Mouse (Mus musculus): ENCODE measurements around the gene Ythdf1. TPM values are rescaled to one million over a fixed set of nuclear protein-coding genes. Genes with fewer than 3 reads are reported as not detected.

The Ythdf1 gene
- polyA plus RNA-seq, 1 experiment, result 123 TPM

DNA sequence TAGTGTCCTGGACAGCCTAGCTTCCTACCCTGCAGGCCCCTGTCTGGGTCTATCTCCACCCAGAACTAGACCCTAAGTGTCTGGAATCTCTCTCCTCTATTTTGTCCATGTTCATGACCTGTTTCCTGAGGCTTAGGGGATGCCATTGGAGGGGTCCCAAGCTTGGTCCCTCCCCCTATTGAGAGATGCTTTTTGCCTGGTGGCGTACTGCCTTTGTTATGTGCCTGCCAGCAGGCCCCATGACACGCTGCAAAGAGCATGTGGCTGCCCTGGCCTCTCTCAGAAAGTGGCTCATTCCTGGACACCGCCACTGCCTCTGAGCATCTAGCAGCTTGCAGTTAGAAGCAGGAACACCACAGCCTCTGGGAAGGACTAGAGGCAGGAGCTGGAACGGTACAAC is 8.0 kb upstream of the Ythdf1 start, which contains the start of gene Birc7:
Gene Birc7 (plus strand): TSS at position 301 of the 400 bp plus-strand sequence.
- TF ChIP-seq GATA1 (IDR thresholded peaks at IDR 0.05; ENCODE audit: low read length), result no peak

DNA sequence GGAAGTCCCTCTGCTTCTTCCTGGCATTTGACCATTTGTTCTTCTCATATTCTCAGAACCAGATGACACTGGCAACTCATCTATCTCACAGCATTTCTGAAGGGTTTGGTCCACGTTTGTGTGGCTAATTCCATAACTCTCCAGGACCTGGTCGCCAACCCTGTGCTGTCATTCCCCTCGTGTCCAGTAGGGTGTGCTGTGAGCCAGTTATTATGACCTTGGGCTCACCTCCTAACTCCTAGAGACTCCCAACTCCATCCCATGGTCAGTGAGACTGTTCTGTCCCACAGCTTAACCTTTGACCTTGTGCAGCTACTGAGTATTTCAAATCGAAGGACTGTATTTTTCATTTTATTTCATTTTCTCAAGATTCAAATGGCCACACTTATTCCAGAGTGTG is 4.4 kb upstream of the Ythdf1 start:
- no peak for TF ChIP-seq GATA1 (IDR thresholded peaks at IDR 0.05; ENCODE audit: low read length)

DNA sequence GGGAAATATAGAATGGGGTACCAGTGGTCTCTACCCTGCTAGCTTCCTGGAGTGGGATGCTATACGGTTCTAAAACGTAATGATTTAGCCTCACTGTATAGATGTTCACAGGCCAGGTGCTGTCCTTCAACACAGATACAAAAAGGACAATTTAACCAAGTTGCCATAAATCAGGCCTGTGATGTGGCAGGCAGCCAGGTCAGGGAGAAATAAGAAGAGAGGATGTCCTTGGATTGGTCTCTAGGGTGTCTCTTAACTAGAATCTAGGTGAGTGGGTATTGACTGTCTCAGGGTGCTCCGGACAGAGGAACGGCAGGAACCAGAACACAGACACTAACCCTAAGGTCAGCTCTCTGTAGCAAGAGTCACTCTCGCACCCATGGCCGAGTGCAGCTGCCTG is 2.0 kb upstream of the Ythdf1 start:
- TF ChIP-seq GATA1 (IDR thresholded peaks at IDR 0.05; ENCODE audit: low read length), result no peak

DNA sequence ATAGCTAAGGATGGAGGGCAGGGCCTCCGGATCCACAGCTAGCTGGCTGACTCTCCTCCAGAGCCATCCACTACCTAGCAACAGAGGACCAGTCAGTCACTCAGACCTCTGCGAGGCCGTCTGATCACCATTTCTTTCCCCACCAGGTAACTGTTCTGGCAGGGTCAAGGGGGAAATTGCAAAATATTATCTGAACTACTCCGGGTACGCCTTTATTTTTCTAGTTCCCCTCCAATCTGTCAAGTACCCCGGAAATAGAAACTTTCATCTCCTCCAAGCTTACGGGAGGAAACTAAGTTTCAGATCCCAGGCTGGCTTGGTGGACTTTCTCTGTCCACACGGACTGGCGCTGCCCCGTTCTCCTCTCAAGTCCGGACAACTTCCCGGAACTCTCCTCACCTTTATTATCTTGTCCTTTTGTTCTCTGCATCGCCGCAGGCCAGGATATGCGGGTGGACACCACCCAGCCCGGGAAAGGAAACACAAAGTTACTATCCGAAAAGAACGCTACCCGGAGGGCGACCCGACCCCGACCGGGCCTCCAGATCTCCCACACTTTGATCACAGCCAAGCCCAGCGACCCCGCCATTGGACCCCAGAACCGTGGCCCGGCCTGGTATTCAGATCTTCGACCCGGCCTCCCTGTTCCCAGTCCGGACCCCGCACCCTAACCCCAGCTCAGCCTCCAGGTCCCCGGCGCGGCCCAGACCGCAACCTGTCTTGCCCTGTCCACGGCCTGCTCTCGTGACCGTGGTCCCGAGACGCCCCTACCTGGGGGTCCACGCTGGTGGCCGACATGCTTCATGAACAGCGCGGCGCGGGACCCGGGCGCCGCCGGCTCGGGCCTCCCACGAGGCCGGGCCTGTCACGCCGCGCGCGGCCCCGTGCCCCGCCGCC is 588 bp downstream of the Ythdf1 start:
- no peak for TF ChIP-seq GATA1 (IDR thresholded peaks at IDR 0.05; ENCODE audit: low read length)

DNA sequence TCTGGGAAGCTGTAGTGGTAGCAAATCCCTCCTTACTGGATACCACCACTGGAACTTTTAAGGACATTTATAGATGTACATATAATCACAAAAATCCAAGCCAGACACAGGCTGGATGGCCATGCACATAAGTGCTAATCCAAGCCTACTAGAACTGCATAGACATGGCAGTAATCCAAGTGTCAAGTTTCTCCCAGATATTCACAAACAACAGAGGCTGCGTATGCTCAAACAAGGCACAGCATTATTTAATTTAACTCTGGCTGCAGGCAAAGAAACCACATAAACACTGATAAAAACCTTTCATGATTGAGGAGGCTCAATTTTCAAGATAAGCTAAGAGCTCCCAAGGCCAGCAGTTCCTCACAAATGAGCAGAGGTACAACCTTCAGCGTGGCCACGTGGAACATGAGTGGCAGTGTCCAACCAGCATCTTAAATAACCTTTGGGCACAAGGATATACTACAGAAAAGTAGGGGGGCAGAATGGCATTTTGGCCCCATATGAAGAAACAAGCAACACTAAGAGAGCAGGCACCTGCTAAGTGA is 4.8 kb downstream of the Ythdf1 start:
- no peak for TF ChIP-seq GATA1 (IDR thresholded peaks at IDR 0.05; ENCODE audit: low read length)

DNA sequence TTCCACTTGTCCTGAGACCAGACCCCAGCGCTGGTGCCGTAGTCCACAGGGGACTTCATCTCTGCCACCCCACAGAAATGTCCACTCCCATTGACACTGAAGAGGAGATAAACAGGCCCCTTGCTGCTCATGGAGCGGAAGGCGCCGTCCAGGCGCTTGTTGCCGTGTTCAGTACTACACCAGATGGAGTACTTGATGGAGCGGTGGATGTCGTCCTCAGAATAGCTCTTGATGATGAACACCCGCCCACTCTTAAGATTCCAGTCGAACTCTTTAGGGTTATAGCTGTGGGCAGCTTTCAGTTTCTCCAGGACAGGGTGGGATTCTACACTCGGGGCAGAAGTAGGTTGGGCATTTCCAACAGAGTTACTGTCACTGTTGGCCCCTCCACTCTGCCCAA is 9.8 kb downstream of the Ythdf1 start:
- no peak for TF ChIP-seq GATA1 (IDR thresholded peaks at IDR 0.05; ENCODE audit: low read length)

DNA sequence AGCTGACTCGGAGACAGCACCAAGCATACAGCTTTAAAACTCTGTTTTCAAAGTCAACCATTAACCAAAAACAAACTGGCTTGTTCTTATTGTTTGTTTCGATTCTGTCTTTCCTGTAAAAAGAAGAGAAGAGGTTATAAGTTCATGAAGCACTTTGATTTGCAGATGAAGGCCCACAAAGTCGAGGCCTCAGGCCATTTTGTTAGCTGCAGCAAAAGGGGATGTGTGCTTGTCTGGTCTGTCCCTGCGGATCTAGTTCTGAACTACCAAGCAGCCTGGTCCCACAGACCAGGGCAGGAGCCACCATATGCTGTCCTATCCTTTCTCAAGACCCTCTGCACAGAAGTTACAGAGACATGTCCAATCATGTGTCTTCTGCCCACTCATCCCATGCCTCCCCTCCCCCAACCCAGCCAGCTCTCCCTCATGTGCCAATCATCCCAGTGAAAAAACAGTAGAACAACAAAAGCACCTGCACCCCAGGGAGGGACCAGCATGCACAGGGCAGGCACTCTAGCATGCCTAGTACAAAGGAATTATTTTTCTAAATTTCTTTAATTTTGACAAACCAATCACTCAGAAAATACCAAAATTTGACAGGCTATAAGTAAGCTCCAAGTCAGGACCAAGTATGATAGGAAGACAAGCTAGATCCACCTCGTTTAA is 15.1 kb downstream of the Ythdf1 start:
- TF ChIP-seq GATA1 (IDR thresholded peaks at IDR 0.05; ENCODE audit: low read length), result no peak

DNA sequence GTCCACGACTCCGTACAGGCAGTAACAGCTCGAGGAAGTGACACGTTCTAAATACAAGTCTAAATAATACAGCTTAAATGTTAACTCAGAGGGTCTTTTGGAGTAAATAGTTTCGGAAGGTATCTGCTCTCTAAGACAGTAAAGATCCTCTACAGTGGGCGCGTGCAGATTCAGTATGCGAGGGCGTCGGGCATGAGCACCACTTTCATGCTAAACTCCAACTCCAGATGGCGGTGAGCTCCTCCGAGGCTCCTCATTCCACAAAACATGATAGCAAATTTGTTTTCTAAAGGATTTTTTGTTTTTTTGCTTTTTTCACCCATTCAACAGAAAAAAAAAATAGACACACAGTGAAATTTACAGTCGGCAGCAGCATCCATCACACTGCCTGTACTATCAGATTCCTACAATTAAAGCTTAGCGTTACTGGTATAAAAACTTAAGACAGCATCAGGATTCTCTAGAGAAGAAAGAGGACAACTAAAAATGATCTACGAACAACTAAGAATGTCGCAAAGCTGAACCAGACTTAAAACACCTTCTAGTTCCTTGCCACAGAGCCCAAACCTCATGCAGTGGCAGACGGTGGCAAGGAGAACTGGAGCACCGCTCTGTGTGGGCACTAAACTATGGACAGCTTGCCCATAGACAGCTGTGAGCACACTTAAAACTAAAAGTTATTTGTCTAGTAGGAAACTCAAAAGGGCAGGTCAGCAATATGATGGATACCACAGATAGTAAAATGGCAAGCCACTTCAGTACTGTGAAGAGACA is 16.1 kb downstream of the Ythdf1 start:
- TF ChIP-seq GATA1 (IDR thresholded peaks at IDR 0.05; ENCODE audit: low read length), result no peak

DNA sequence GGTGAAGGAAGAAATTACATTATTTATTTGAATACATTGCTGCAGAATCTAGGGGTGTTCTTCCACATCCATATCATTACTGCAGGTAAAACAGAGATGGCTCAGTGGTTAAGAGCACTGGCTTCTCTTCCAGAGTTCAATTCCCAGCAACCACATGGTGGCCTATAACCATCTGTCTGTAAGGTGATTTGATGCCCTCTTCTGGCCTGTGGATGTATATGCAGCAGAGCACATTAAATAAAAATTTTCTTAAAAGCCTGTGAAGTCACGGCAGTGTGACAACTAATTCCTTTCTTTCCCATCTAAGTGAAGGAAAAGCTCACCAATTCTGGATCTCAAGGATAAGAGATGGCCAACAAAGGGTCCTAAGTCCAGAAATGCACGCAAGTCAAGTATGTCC is 18.7 kb downstream of the Ythdf1 start:
- TF ChIP-seq GATA1 (IDR thresholded peaks at IDR 0.05; ENCODE audit: low read length), result no peak

DNA sequence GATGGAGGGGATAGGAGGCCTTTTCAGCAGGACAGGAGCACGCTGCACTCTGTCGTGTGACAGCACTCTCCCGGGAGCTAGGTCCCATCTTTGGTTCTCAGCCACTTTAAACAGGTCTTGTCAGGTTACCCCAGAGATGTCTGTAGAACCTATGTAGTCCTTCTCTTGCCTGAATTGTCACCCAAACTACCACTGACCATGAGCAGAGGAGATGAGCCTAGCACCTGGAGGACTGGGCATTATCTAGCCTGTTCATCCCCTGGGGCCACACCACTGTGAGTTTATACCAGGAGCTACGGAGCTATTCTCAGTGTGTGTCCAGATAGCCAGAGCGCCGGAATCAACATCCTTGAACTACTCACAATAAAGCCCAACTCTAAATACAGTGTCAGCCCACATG is 22.9 kb downstream of the Ythdf1 start:
- no peak for TF ChIP-seq GATA1 (IDR thresholded peaks at IDR 0.05; ENCODE audit: low read length)

DNA sequence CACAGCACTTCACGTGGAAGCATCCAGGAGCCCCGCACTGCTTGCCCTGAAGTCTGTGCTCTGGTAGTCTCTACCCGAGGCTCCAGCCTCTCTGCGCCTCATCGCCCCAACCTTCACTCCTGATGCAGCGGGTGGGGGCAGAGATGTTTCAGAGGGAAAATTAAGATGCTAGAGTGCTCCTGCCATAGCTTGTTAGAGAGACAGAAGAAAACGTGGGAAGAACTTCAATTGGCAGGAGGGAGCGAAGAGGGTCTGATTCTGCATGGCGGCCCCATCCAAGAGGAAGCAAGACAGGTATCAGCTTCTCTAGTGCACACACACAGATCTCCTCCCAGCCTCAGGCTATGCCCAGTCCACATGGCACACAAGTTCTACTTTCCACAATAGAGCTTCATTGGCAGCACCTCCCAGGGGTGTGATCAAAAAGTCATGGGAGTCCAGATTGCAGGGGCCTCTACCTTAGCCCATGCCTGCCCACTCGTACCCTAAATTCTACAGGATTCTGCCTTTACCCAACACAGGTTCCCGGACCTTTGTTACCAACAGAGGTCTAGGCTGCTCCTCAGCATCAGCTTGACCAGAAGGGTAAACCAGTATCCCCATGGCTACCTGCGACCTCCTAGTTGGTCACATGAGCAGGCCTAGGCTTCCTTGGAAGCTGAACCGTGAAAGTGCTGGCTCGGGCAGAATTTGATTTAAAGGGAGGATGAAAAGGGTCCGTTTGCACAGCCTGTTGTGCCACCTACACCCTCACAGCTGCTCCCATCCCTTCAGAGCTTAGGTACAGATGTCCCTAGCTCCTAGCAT is 23.7 kb downstream of the Ythdf1 start:
- no peak for TF ChIP-seq GATA1 (IDR thresholded peaks at IDR 0.05; ENCODE audit: low read length)

DNA sequence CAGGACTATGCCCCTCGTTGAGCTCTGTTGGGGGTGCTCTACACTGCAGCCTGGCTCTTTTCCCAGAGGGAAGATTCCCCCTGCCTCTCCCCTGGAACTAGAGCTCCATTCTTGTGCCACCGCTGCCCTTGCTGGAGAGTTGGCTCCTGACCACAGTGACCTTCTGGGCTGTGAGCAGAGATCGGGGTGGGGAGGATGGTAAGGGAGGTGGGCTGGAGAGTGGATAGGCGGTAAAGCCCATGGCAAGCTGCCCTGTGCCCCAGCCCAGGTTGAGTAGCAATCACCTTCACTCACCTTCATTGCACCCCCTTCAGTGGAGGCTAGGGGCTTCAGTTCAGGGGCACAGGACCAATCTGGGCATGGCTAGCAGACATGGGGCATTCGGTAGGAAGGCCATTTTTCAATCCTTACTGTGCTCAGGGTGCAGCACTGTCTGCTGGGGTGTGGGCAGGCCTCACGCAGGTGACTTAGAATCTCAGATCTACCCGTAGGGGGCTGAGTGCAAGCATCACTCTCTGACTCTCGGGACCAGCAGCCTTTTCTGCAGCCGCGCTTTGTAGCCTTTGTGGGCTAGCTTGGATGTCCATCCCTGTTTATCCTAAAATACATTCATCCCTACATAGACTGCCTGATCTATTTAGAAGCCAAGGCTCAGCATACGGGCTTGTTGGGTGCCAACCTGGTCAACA is 24.8 kb downstream of the Ythdf1 start:
- no peak for TF ChIP-seq GATA1 (IDR thresholded peaks at IDR 0.05; ENCODE audit: low read length)

DNA sequence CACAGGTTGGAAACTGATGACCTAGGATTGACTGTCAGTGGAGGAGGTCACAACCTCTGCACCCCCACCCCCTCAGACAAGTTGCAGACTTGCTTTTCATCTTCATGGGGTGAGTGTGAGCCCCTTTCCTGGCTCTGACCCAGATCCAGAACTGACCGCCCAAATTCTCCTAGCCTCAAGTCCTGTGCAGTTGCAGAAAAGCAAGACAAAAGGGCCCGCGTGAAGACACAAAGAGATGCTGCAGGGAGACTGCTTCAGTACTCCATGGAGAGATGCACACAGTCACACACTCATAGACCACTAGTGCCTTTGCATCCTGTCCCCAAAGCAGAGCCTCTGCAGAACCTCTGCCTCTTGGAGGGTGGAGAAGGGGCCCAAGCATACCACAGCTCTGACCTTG is 25.4 kb downstream of the Ythdf1 start:
- no peak for TF ChIP-seq GATA1 (IDR thresholded peaks at IDR 0.05; ENCODE audit: low read length)

DNA sequence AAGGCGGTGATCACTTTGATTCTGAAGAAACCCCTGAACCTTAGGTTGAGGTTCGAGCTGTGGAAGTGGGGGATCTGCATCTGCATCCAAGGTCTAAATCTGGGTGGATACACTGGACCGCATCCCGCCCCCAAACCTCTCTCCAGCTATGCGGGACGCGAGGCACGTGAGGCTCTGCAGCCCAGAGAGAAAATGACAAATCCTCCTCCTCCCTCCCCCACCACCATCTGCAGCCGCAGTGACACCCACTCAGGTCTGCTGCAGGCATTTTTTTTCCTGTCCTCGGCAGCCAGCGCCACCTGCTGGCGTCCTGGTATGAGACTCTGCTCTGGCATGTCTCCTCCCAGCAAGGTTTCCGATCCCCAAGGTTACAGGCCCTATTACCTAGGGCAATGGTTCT is 26.0 kb downstream of the Ythdf1 start:
- TF ChIP-seq GATA1 (IDR thresholded peaks at IDR 0.05; ENCODE audit: low read length), result no peak
